Comparison of ENCODE assay signal across 8 mouse cellular contexts in genomic region chr16:97922779-97923126, GRCm38 (mm10). TPM values are rescaled to one million over a fixed set of nuclear protein-coding genes. Genes with fewer than 3 reads are reported as not detected.
A peak's percentile ranks its signal among the peaks of the same experiment; 100 is the strongest.
DNase-seq lines count a peak whose midpoint lies in the region; ATAC-seq and TF ChIP-seq lines count a peak whose summit lies in the region.

No protein-coding gene starts in this region.

- peak overlapping the region; percentile 71 for H3K9ac ChIP-seq in liver, adult 2 months (ENCODE audit: low read depth, low read length)
- H3K9ac ChIP-seq in embryonic facial prominence, embryonic 13.5 days: peak overlapping the region; percentile 89
- H3K9ac ChIP-seq in intestine, embryonic 16.5 days (ENCODE audit: low read depth, low read length): peak overlapping the region; percentile 92
- peak overlapping the region; percentile 79 for H3K9ac ChIP-seq in neural tube, embryonic 12.5 days

- H3K36me3 ChIP-seq in liver, adult 2 months (ENCODE audit: control insufficient read depth, insufficient read depth, low read length): no peaks in the 10 kb centered on the region; the same call in 1 of the 2 replicates
- no peaks in the 10 kb centered on the region for H3K36me3 ChIP-seq in embryonic facial prominence, embryonic 13.5 days
- no peaks in the 10 kb centered on the region for H3K36me3 ChIP-seq in intestine, embryonic 16.5 days (ENCODE audit: control insufficient read depth, insufficient read depth, low read length)
- no peaks in the 10 kb centered on the region for H3K36me3 ChIP-seq in neural tube, embryonic 12.5 days

- H3K4me2 ChIP-seq in embryonic facial prominence, embryonic 13.5 days: peak overlapping the region; percentile 83
- H3K4me2 ChIP-seq in intestine, embryonic 16.5 days (ENCODE audit: low read depth, low read length): peak overlapping the region; percentile 96
- peak overlapping the region; percentile 92 for H3K4me2 ChIP-seq in neural tube, embryonic 12.5 days (replicated peaks)

- no peak for DNase-seq in liver, adult 2 months (ENCODE audit: extremely low read depth, low read depth, low spot score)
- DNase-seq in liver: no peak
- no peak for DNase-seq in T-cell, adult 2 months (ENCODE audit: low spot score)
- DNase-seq in adipocyte (ENCODE audit: low spot score): no peak
- no peak for DNase-seq in adrenal gland, adult (ENCODE audit: inconsistent age in 2 of 2, low spot score in 1 of 2)

- H3K4me1 ChIP-seq in liver, adult 2 months (ENCODE audit: control insufficient read depth, insufficient read depth, low read length): peaks cover 20% of the 10 kb centered on the region
- peaks cover 19% of the 10 kb centered on the region for H3K4me1 ChIP-seq in embryonic facial prominence, embryonic 13.5 days
- H3K4me1 ChIP-seq in intestine, embryonic 16.5 days (ENCODE audit: control insufficient read depth, insufficient read depth, low read length): peaks cover 9% of the 10 kb centered on the region
- no peaks in the 10 kb centered on the region for H3K4me1 ChIP-seq in neural tube, embryonic 12.5 days

- TF ChIP-seq CTCF in liver, adult 2 months (IDR thresholded peaks at IDR 0.05; ENCODE audit: low read depth, low read length): no peak

- 0% methylated on average over 9 of the region's 9 CpGs for WGBS in liver, adult 2 months
- 3% methylated on average over 9 of the region's 9 CpGs for WGBS in embryonic facial prominence, embryonic 13.5 days
- WGBS in intestine, embryonic 16.5 days: 3% methylated on average over 9 of the region's 9 CpGs
- 1% methylated on average over 9 of the region's 9 CpGs for WGBS in neural tube, embryonic 12.5 days

- H3K27me3 ChIP-seq in liver, adult 2 months (ENCODE audit: control insufficient read depth, insufficient read depth, low read length): no peaks in the 10 kb centered on the region
- no peaks in the 10 kb centered on the region for H3K27me3 ChIP-seq in embryonic facial prominence, embryonic 13.5 days
- no peaks in the 10 kb centered on the region for H3K27me3 ChIP-seq in intestine, embryonic 16.5 days (replicated peaks; ENCODE audit: control insufficient read depth, insufficient read depth, low read length)
- H3K27me3 ChIP-seq in neural tube, embryonic 12.5 days (replicated peaks): no peaks in the 10 kb centered on the region

- peak overlapping the region; percentile 21 for H3K27ac ChIP-seq in liver, adult 2 months (replicated peaks; ENCODE audit: insufficient read depth, low read depth, low read length)
- peak overlapping the region; percentile 85; the same call in 1 of the 2 replicates for H3K27ac ChIP-seq in embryonic facial prominence, embryonic 13.5 days
- no peak overlapping the region for H3K27ac ChIP-seq in intestine, embryonic 16.5 days (ENCODE audit: low read length)
- no peak overlapping the region for H3K27ac ChIP-seq in neural tube, embryonic 12.5 days

- H3K4me3 ChIP-seq in liver, adult 2 months (ENCODE audit: insufficient read depth, low read depth, low read length): peak overlapping the region; percentile 93
- H3K4me3 ChIP-seq in embryonic facial prominence, embryonic 13.5 days: peak overlapping the region; percentile 89
- peak overlapping the region; percentile 93 for H3K4me3 ChIP-seq in intestine, embryonic 16.5 days (ENCODE audit: low read length)
- H3K4me3 ChIP-seq in neural tube, embryonic 12.5 days: peak overlapping the region; percentile 81

- no peaks in the 10 kb centered on the region for H3K9me3 ChIP-seq in embryonic facial prominence, embryonic 13.5 days
- no peaks in the 10 kb centered on the region for H3K9me3 ChIP-seq in intestine, embryonic 16.5 days (ENCODE audit: control insufficient read depth, low read length)
- no peaks in the 10 kb centered on the region for H3K9me3 ChIP-seq in neural tube, embryonic 12.5 days

- TF ChIP-seq POLR2A in liver, adult 2 months (IDR thresholded peaks at IDR 0.05; ENCODE audit: extremely low read depth, insufficient read depth, low read length): no peak

- H3K79me2 ChIP-seq in liver, adult 2 months (ENCODE audit: control insufficient read depth, insufficient read depth, low read length): peaks cover 23% of the 10 kb centered on the region; the same call in 1 of the 2 replicates

- no peak for ATAC-seq in embryonic facial prominence, embryonic 13.5 days (ENCODE audit: insufficient number of reproducible peaks, insufficient read depth, low FRiP score, low TSS enrichment, low read depth)
- ATAC-seq in intestine, embryonic 16.5 days: peak; percentile 55
- ATAC-seq in neural tube, embryonic 12.5 days (ENCODE audit: low FRiP score, low read depth): peak; percentile 35

RNA-seq across cellular contexts. Expression of gene C2cd2, which starts 39.6 kb away (rescaled TPM):
- total RNA-seq in liver, adult 2 months (2014; rRNA removed): 56.7 and 57.1 TPM in 2 replicates
- polyA plus RNA-seq in liver, adult 2 months (2012; rRNA removed): 173 and 183 TPM in 2 replicates
- polyA plus RNA-seq in embryonic facial prominence, embryonic 13.5 days (2015; fragmentation: Nextera tagmentation; extraction: Ambion mirVana): 12.5 and 13.1 TPM in 2 replicates
- 9.9 and 10.2 TPM in 2 replicates for polyA plus RNA-seq in intestine, embryonic 16.5 days (2015; fragmentation: Nextera tagmentation; extraction: Ambion mirVana)
- polyA plus RNA-seq in neural tube, embryonic 12.5 days (2016; fragmentation: Nextera tagmentation; extraction: Ambion mirVana): 16.1 and 17.1 TPM in 2 replicates

RNA-seq across cellular contexts. Expression of gene Zbtb21, which starts 39.7 kb away (rescaled TPM):
- 4.2 and 5.7 TPM in 2 replicates for total RNA-seq in liver, adult 2 months (2014; rRNA removed)
- 7.2 and 8.8 TPM in 2 replicates for polyA plus RNA-seq in liver, adult 2 months (2012; rRNA removed)
- 13.0 and 14.3 TPM in 2 replicates for polyA plus RNA-seq in embryonic facial prominence, embryonic 13.5 days (2015; fragmentation: Nextera tagmentation; extraction: Ambion mirVana)
- polyA plus RNA-seq in intestine, embryonic 16.5 days (2015; fragmentation: Nextera tagmentation; extraction: Ambion mirVana): 11.2 and 11.5 TPM in 2 replicates
- 14.9 and 15.6 TPM in 2 replicates for polyA plus RNA-seq in neural tube, embryonic 12.5 days (2016; fragmentation: Nextera tagmentation; extraction: Ambion mirVana)

Comparison
In these comparisons a context has a peak if more than half of its experiments do, and no peak if none do; other contexts are left out.
1. H3K27ac ChIP-seq: peak in liver, adult 2 months (single experiment) and embryonic facial prominence, embryonic 13.5 days (single experiment); none in intestine, embryonic 16.5 days (single experiment) and neural tube, embryonic 12.5 days (single experiment).
2. Peak in every context shown above with its lines, with median percentiles within 50 percentile points of each other: H3K4me3 ChIP-seq, H3K9ac ChIP-seq and H3K4me2 ChIP-seq.